Mouse (Mus musculus) cerebellum, adult 2 months (tissue): ENCODE measurements around the gene Noxred1.
"Not testable (repeated sequence)": the region's sequence is repeated elsewhere in the genome, so short reads cannot be mapped to it uniquely, and the experiment has no call there.

Source experiments
- CTCF ChIP-seq: fragments of 200-500 bp; IDR thresholded peaks from 2 replicates; pipeline ENCODE4 v1.5.1; 2011; ENCODE audit warnings: low read depth, mild to moderate bottlenecking, control low read depth, low read length, moderate library complexity, borderline replicate concordance; ENCODE audit not compliant: insufficient read depth
- POLR2A ChIP-seq: fragments of 200-500 bp; IDR thresholded peaks from 2 replicates; pipeline ENCODE4 v1.6.1; 2011; ENCODE audit warnings: low read length, control low read depth, borderline replicate concordance; ENCODE audit not compliant: insufficient read depth

- not testable (repeated sequence) for TF ChIP-seq CTCF, POLR2A
These were observed 38.7 kb upstream of the Noxred1 start for GRCm38 (mm10) chr12:87277251-87277650.
